Mouse (Mus musculus) testis, postnatal 10 days (tissue): ENCODE data around the gene Gja10.

ENCODE experiments used
- DNase-seq: peaks from one replicate; pipeline ENCODE4 v3.0.0; 2021; ENCODE audit warnings: low spot score

The Gja10 gene

DNA sequence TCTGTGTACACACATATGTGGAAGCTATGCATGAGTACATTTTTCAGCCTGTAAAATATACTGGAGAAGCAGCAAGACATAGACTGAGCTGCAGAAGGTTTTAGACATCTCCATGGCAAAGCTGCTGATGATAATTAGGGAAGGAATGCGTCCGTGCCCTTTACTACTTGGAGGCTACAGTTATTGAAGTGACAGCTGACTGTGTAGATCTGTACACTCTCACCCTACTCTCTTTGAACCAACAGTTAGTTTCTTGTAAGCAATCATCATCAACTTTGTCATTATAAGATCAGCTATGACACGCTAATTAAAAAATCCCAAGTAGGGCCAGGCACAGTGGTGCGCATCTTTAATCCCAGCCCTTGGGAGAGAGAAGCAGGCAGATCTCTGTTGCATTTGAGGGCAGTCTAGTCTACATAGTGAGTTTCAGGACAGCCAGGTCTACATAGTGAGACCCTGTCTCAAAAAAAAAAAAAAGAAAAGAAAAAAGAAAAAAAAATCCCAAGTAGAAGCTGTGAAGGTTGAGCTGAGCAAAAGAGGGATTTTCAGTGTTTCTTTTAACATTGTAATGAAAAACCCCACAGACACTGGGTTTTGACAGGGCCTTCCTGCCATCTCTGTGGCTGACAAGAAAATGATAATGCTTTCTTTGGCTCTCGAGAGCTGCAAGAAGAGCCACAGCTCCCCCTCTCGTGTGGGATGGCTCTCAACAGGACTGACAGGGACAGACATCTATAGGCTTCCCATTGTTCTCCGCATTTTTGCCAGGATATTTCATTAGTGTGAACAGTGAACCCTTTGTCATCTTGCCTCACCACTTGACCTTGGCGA lies 41.6 kb downstream of the Gja10 start:
- no peak for DNase-seq

DNA sequence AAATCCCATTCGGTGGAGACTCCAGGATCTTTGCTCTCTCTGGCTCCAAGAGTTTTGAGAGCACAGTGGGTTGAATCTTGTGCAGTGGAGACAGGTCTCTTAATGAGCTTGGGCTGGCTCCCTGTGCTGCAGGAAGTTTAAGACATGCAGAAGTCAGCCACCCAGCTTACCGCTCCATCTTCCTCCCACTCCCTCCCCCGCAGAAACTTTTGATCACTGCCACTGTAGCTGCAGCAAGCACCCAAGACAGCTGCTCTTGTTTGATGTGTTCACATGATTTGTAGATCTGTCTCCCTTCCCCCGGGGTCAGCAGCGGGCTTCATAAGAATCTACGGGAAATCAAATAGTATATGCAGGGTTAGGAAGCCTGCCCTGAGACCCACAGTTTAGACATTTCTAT lies 42.3 kb downstream of the Gja10 start:
- peak; percentile 65 for DNase-seq

DNA sequence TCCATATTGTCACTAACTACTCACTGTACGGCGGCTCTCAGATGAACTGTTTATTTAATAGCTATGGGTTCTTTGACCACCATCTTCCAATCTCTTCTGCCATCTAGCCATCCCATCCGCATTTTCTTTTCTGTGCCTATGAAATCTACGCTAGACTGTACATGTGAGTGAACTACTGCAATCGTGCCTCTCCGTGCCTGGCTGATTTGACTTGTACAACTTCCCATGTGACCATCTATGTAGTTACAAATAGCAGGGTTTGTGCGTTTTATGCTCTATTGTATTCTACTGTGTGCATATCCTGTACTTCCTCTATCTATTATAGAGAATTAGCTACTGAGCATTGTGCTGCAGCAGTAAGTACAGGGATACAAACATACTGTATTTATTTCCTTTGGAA lies 47.1 kb downstream of the Gja10 start:
- DNase-seq: no peak

DNA sequence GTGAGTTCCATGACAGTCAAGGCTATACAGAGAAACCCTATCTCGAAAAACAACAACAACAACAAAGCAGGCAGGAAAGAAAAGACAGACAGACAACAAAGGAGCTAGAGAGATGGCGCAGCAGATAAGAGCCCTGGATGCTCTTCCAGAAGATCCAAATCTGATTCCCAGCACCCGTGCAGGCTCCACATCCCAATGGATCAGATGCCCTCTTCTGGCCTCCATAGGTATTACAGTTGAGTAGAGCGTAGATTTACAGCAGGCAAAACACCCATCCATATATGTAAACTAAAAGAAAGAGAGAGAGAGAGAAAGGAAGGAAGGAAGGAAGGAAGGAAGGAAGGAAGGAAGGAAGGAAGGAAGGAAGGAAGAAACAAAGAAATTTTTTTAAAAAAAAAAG lies 51.2 kb downstream of the Gja10 start:
- no peak for DNase-seq

DNA sequence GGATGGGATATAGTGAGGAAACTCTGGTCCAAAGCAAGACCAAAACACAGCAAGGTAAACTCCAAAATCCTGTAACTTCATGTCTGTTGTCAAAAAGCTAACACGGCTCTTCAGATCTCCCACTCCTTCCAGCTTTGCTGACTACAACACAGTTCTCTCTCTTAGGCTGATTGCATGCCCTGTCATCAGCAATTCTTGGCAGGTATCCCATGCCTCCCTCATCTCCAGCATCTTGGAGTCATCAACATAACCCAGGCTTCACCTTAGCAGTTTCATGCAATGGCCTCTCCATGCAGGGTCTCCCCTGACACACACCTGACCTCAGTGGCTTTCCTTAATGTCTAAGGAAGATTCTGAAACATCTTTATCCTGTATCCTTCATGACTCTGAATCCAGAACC lies 53.4 kb downstream of the Gja10 start:
- no peak for DNase-seq
